Mouse (Mus musculus) lung, embryonic 15.5 days (tissue): ENCODE data around the gene Car1. TPM values are rescaled to one million over a fixed set of nuclear protein-coding genes. Genes with fewer than 3 reads are reported as not detected.
"Not testable (repeated sequence)": the region's sequence is repeated elsewhere in the genome, so short reads cannot be mapped to it uniquely, and the experiment has no call there.

ENCODE experiments used
- ATAC-seq: fragments of 200-750 bp; cut with Nextera tagmentation; 2 replicates; pipeline ENCODE4 v1.8.0; 2017; ENCODE audit warnings: moderate number of reproducible peaks, borderline replicate concordance; ENCODE audit not compliant: low FRiP score, low TSS enrichment; ENCODE audit errors: extremely low read depth
- H3K27ac ChIP-seq: fragments of 300-500 bp; sonication (generic); 2 replicates; pipeline ENCODE4 v1.5.1; 2015; ENCODE audit warnings: moderate library complexity, mild to moderate bottlenecking, inconsistent platforms
- H3K27me3 ChIP-seq: fragments of 300-500 bp; sonication (generic); 2 replicates; pipeline ENCODE4 v1.6.1; 2015; ENCODE audit warnings: inconsistent platforms
- H3K36me3 ChIP-seq: fragments of 300-500 bp; sonication (generic); 2 replicates; pipeline ENCODE4 v1.6.1; 2015; ENCODE audit warnings: inconsistent platforms
- H3K4me1 ChIP-seq: fragments of 300-500 bp; sonication (generic); 2 replicates; pipeline ENCODE4 v1.6.1; 2015; ENCODE audit warnings: inconsistent platforms
- H3K4me2 ChIP-seq: fragments of 300-500 bp; sonication (generic); 2 replicates; pipeline ENCODE4 v1.6.1; 2015; ENCODE audit warnings: inconsistent platforms, mild to moderate bottlenecking, moderate library complexity
- H3K4me3 ChIP-seq: fragments of 300-500 bp; sonication (generic); 2 replicates; pipeline ENCODE4 v1.5.1; 2015; ENCODE audit warnings: mild to moderate bottlenecking, inconsistent platforms
- H3K9ac ChIP-seq: fragments of 300-500 bp; sonication (generic); 2 replicates; pipeline ENCODE4 v1.6.1; 2015; ENCODE audit warnings: inconsistent platforms
- H3K9me3 ChIP-seq: fragments of 300-500 bp; sonication (generic); 2 replicates; pipeline ENCODE4 v1.6.1; 2016; ENCODE audit warnings: inconsistent platforms
- WGBS: fragments of 180-500 bp; shearing (Covaris S2); methylation state at CpG from one replicate; pipeline ENCODE4 v1.1.7; 2015; 5-methylcytosine and 5-hydroxymethylcytosine counted together
- polyA plus RNA-seq: library from polyadenylated mRNA; unstranded; fragments of >200 nt; fragmentation: Nextera tagmentation; extraction: Ambion mirVana; gene quantifications from 2 replicates; pipeline ENCODE4 v1.2.1, GENCODE M21; 2015

The Car1 gene
- polyA plus RNA-seq, 1 experiment from 2014 or later: 0.21 TPM

- not testable (repeated sequence) for ATAC-seq, H3K36me3 ChIP-seq, H3K27me3 ChIP-seq, H3K4me3 ChIP-seq, H3K27ac ChIP-seq, H3K4me1 ChIP-seq, H3K4me2 ChIP-seq, H3K9me3 ChIP-seq, H3K9ac ChIP-seq
- WGBS: 49% methylated on average over 3 of the region's 3 CpGs
Observed at GRCm38 (mm10) chr3:14776497-14777162, 31.5 kb downstream of the Car1 start.

GRCm38 (mm10) chr3:14774539-14774938, 33.6 kb downstream of the Car1 start:
- ATAC-seq, H3K4me1 ChIP-seq, H3K9ac ChIP-seq, H3K27me3 ChIP-seq, H3K4me2 ChIP-seq, H3K27ac ChIP-seq, H3K4me3 ChIP-seq, H3K36me3 ChIP-seq, H3K9me3 ChIP-seq: not testable (repeated sequence)
- 86% methylated on average over 1 of the region's 1 CpGs for WGBS

GRCm38 (mm10) chr3:14772473-14772872, 35.7 kb downstream of the Car1 start:
- H3K27ac ChIP-seq, H3K9ac ChIP-seq, H3K4me2 ChIP-seq, H3K27me3 ChIP-seq, ATAC-seq, H3K4me3 ChIP-seq, H3K9me3 ChIP-seq, H3K36me3 ChIP-seq, H3K4me1 ChIP-seq: not testable (repeated sequence)
- 87% methylated on average over 1 of the region's 1 CpGs for WGBS

- ATAC-seq: no peak
- Histone ChIP-seq H3K4me1 (no peaks in the 10 kb centered on the region), H3K4me2 (no peak overlapping the region), H3K27ac (no peak overlapping the region), H3K9me3 (no peaks in the 10 kb centered on the region), H3K36me3 (no peaks in the 10 kb centered on the region), H3K4me3 (no peak overlapping the region), H3K9ac (no peak overlapping the region), H3K27me3 (no peaks in the 10 kb centered on the region)
- WGBS: 55% methylated on average over 2 of the region's 2 CpGs
Observed at GRCm38 (mm10) chr3:14764755-14765566, 43.2 kb downstream of the Car1 start.

GRCm38 (mm10) chr3:14755716-14756115, 52.5 kb downstream of the Car1 start:
- ATAC-seq: no peak
- H3K9ac ChIP-seq: no peak overlapping the region
- H3K36me3 ChIP-seq: no peaks in the 10 kb centered on the region
- H3K27ac ChIP-seq: no peak overlapping the region
- H3K4me1 ChIP-seq: no peaks in the 10 kb centered on the region
- H3K27me3 ChIP-seq: no peaks in the 10 kb centered on the region
- no peaks in the 10 kb centered on the region for H3K9me3 ChIP-seq
- H3K4me3 ChIP-seq: no peak overlapping the region
- WGBS: 86% methylated on average over 1 of the region's 1 CpGs
- H3K4me2 ChIP-seq: no peak overlapping the region

GRCm38 (mm10) chr3:14746041-14746440, 62.1 kb downstream of the Car1 start:
- H3K4me1 ChIP-seq: no peaks in the 10 kb centered on the region
- whole genome bisulfite sequencing: 75% methylated on average over 3 of the region's 3 CpGs
- no peak overlapping the region for H3K27ac ChIP-seq
- H3K27me3 ChIP-seq: no peaks in the 10 kb centered on the region
- H3K4me2 ChIP-seq: no peak overlapping the region
- no peaks in the 10 kb centered on the region for H3K9me3 ChIP-seq
- H3K4me3 ChIP-seq: no peak overlapping the region
- H3K36me3 ChIP-seq: no peaks in the 10 kb centered on the region
- no peak overlapping the region for H3K9ac ChIP-seq
- no peak for ATAC-seq

- Histone ChIP-seq H3K9me3 (no peaks in the 10 kb centered on the region), H3K4me2 (no peak overlapping the region), H3K27ac (no peak overlapping the region), H3K4me1 (no peaks in the 10 kb centered on the region), H3K36me3 (no peaks in the 10 kb centered on the region), H3K4me3 (no peak overlapping the region), H3K9ac (no peak overlapping the region), H3K27me3 (no peaks in the 10 kb centered on the region)
- ATAC-seq: no peak
- WGBS: 67% methylated on average over 2 of the region's 2 CpGs
Observed at GRCm38 (mm10) chr3:14738261-14738660, 69.9 kb downstream of the Car1 start.

GRCm38 (mm10) chr3:14727496-14727895, 80.7 kb downstream of the Car1 start:
- 77% methylated on average over 1 of the region's 1 CpGs for WGBS

GRCm38 (mm10) chr3:14725462-14725861, 82.7 kb downstream of the Car1 start:
- not testable (repeated sequence) for ATAC-seq, H3K4me1 ChIP-seq, H3K9ac ChIP-seq

More at GRCm38 (mm10) chr3:14727496-14727895, 80.7 kb downstream of the Car1 start:
- not testable (repeated sequence) for H3K4me2 ChIP-seq, H3K36me3 ChIP-seq, ATAC-seq, H3K27me3 ChIP-seq, H3K27ac ChIP-seq, H3K4me3 ChIP-seq, H3K9ac ChIP-seq, H3K4me1 ChIP-seq, H3K9me3 ChIP-seq

More at GRCm38 (mm10) chr3:14725462-14725861, 82.7 kb downstream of the Car1 start:
- not testable (repeated sequence) for H3K27ac ChIP-seq, H3K4me2 ChIP-seq, H3K4me3 ChIP-seq, H3K27me3 ChIP-seq, H3K9me3 ChIP-seq, H3K36me3 ChIP-seq

Other genes with a start within 250 kb of the Car1 start
- 332 and 338 TPM in 2 replicates for gene 1810022K09Rik, start 197.1 kb downstream of the Car1 start, polyA plus RNA-seq
- gene Car13, start 166.6 kb downstream of the Car1 start, polyA plus RNA-seq: 7.8 and 7.9 TPM in 2 replicates
- 2.1 and 3.3 TPM in 2 replicates for gene Car3, start 55.1 kb upstream of the Car1 start, polyA plus RNA-seq
- 392 and 393 TPM in 2 replicates for gene Car2, start 77.9 kb upstream of the Car1 start, polyA plus RNA-seq